Mouse (Mus musculus): Measurements from ENCODE around the gene Prkci.

DNA sequence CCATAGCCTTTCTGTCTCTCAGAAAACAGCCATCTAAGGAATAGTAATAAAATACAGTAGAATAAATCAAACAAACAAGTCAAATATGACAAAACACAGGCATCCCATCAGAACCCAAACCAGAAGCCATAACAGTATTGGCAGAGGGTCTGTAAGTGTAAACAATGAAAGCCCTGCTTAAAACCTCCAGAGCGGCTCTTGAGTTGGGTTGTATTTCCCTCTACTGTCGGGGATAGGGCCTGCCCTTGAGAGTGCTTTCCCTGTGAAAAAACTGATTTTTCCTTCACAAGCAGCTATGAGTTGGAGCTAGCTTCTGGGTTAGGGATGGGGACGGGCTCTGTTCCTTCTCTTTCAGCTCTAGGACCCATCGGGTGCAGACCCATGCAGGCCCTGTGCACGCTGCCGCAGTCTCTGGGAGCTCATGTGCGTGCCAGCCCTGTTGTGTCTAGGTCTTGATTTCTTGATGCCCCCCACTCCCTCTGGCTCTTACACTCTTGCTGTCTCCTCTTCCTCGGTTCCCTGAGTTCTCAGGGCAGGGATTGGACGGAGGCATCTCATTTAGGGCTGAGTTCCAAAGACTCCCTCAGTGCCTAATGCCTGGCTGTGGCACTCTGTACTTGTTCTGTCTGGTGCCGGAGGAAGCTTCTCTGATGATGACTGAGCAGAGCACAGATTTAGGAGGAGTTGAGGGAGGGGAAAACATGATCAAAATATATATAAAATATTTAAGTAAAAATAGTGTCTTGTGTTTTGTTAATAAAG is 20.3 kb downstream of the Prkci start:
- TF ChIP-seq CTCF (IDR thresholded peaks at IDR 0.05; ENCODE audit: low read depth, low read length): no peak
- no peak for TF ChIP-seq POLR2AphosphoS5 (IDR thresholded peaks at IDR 0.05; ENCODE audit: insufficient replicate concordance, low read depth, low read length)
- no peak for TF ChIP-seq GATA2 (IDR thresholded peaks at IDR 0.05; ENCODE audit: borderline replicate concordance, low read depth, low read length)
- TF ChIP-seq GATA1 (IDR thresholded peaks at IDR 0.05; ENCODE audit: borderline replicate concordance, low read length): no peak
- TF ChIP-seq TAL1 (conservative IDR thresholded peaks at IDR 0.05; ENCODE audit: low read depth, low read length): no peak

All from G1E (cell line).